Mouse (Mus musculus): Measurements from ENCODE around the gene Manba.

- TF ChIP-seq TAL1 (IDR thresholded peaks at IDR 0.05; ENCODE audit: low read length) (no peak), GATA1 (IDR thresholded peaks at IDR 0.05; ENCODE audit: low read length) (no peak)
Observed at GRCm38 (mm10) chr3:135616730-135617129, 131.3 kb downstream of the Manba start.
